Mouse (Mus musculus) c-Kit-positive CD71-positive TER-119-positive erythroid progenitor cells, embryonic 14.5 days (primary cell): ENCODE measurements at regions not wholly inside any gene's neighbourhood (a gene's known extent, or its start where the extent isn't known, plus 50 kb on each side); places are given as distances from the start of the nearest gene placed in this dataset.

Source experiments
- DNase-seq: peaks from one replicate; pipeline ENCODE4 v3.0.0-alpha.2; 2013; ENCODE audit warnings: low spot score

- DNase-seq, result no peak
Measured at GRCm38 (mm10) chr1:72108678-72109077, 103.4 kb downstream of the Mreg start.

DNA sequence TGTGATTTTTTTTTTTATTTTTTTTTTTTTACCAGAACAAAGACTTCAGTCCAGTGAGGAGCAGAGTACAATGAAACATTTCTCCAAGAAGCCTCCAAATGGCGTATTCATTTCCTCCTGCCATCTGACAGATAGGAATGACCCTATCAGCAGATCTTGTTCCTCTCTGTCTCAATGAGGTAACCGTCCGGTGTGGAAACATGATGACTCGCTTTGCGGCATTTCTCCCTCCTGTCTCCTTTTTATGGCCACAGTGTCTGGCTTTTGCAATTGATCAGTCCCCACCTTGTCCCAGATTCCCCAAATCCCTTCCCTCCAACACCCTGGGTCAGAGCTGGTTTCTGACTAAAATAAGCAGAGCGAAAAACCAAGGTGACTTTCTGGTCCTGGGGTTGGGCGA, 105.0 kb downstream of the Mreg start:
- DNase-seq, result no peak

DNA sequence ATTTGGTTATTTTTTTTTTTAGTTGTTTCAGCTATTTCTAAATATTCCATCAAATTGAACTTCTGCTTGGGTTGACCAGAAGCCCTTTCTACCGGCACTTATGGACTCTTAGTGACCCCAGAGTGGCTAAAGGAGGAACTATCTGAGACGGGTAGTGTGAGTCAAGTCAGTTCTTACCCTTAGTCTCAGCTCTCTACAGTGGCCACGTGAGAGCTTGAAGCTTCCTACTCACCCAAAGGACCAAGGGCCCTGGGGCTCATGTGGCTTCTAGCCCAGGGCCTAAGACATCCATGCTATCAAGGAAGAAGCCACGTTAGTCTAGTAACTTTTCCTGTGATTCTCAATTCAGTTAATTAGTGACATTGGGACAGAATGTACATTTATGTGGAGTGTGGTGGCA, 105.5 kb downstream of the Mreg start:
- no peak for DNase-seq

DNA sequence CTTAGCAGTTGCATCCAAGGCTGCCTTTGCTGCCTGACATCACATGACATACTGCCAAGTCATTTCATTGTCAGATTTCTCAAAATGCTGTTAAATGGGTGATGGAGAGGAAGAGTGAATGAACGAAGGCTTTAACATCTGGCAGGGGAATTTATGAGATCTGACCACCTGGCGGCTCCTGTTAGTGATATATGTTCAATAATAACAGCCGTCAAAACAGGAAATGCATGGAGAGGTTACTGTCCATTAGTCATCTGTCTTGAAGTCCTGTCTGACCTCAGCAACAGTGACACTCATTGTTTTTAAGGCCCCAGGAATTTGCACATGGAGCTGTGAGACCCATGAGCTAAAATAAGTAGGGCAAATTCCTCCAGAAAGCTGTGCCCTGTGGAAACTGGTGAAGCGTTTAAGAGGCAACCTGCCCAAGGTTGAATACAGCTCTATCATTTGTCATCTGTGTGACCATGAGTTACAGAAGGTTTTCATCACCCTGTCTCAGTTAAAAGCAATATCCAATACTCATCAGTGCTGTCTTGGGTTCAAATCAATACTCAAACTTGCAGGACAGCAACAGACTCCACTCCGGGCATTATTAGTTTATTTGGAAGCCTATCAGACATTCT, 106.6 kb downstream of the Mreg start:
- DNase-seq, result no peak

GRCm38 (mm10) chr1:72103962-72104361, 108.1 kb downstream of the Mreg start:
- DNase-seq, result no peak

DNA sequence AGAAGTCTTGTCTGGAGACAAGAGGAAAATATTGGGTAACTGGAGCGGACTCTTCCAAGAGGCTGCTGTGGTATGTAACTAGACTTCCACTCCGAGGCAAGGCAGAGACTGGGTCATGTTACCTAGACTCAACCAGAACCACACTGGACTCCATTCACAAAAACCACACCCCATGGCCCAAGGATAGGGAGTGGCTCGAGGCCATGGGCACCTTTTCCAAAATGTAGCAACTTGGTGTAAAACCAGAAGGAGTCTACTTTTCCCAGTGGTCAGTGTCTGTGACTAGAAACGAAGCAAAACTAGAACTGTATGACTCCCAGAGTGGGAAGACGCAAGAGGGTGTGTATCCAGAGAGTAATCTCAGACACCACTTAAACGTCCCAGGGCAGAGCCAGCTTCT, 108.7 kb downstream of the Mreg start:
- DNase-seq, result no peak

- no peak for DNase-seq
Measured at GRCm38 (mm10) chr1:72099447-72099846, 112.7 kb downstream of the Mreg start.

DNA sequence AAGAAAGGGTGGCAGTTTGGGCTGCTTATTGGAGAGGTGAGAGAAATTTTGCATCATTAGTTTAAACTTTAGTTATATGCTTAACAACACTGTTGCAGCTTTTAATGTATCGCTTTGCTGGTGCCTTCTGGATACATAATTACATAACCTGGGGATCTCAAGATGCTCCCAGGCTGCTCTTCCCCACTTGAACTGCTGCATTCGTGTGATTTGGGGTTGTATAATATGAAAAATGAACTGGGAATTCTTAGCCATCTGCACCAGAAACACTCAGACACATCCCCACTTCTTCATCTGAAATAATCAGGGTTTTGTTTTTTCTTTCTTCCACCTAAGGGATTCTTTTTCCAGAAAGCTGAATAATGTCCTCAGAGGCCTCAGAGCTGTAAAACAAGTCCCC, 120.8 kb downstream of the Mreg start:
- DNase-seq, result no peak

- DNase-seq, result no peak
Measured at GRCm38 (mm10) chr1:72085661-72086060, 126.4 kb downstream of the Mreg start.

GRCm38 (mm10) chr1:72084219-72084618, 127.9 kb downstream of the Mreg start:
- no peak for DNase-seq

- no peak for DNase-seq
Measured at GRCm38 (mm10) chr1:72082366-72082765, 129.7 kb downstream of the Mreg start.

DNA sequence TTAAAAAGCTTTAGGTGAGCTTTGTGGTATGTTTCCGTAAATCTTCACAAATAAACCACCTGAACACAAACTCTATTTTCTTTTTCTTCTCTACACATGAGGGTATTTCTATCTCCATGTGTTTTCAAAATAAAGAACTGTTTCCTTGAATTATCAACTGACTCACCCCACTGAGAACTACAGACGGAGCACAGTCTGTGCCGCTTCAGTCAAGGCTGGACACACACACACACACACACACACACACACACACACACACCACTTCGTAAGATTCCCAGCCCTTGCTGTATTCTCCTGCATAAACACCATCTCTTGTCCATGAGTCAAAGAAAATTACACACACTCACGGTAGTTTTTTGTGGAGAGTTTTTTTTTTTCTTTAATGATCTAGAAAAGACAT, 130.3 kb downstream of the Mreg start:
- DNase-seq, result no peak

DNA sequence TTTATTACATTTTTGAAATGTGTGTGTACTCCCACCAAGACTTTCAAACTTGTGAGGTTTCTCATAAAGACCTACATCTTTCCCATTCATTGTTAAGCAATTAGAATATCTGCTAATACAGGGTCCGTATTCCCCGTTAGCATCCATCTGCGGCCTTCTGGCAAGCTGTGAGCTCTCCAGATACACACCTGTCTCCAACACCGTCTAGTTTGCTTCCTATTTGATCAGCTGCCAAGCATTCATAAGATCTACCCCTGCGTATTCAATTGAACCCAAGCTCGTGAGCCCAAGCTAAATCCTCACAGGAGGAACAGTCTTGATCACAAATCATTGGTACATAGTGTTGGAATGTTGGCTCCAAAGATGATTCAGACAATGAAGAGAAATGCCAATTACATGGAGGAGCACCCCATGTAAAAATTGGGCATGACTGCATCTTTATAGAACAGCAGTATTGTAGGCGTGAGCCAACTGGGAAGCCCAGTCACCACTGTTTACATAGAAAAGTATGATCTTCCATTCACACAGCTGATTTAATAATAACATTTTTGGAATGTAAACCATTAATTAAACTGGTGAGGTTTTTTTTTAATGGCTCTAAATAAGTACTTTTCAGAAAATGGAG, 133.1 kb downstream of the Mreg start:
- DNase-seq, result no peak

GRCm38 (mm10) chr1:72076341-72076740, 135.8 kb downstream of the Mreg start:
- DNase-seq, result no peak

DNA sequence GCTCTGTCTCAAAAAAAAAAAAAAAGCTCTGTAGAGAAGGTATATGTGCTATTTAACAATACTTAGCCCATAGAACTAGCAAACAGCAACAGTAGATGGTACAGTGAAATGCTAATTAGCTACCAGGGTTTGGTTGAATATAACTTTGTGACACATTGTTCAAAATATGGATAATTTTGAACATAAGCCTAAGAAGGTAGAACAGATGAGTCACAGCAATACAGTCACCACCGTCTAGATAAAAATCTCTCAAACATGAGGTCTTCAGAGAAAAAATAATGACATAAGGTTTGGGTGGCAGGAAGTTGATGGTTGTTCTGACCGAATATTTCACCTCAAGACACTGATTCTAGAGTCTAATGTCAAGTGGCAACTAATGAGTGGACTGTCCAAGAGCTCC, 136.6 kb downstream of the Mreg start:
- no peak for DNase-seq

DNA sequence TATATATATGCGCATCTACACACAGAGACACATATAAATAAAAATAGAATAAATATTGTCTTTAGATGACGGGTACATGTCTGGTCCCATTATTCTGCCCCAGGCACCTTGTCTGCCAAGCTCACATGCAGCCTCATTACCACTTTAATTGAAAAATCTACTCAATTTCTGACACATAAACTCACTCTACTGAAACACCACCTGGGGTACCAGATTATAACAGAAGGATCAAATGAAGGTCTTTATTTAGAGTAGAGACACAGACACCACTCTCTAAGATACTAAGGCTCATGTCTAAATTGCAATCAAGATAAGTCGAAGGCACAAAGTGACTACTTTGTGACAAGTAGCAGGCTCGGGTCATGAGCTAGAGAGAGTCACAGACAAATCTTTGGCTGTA, 138.9 kb downstream of the Mreg start:
- no peak for DNase-seq

DNA sequence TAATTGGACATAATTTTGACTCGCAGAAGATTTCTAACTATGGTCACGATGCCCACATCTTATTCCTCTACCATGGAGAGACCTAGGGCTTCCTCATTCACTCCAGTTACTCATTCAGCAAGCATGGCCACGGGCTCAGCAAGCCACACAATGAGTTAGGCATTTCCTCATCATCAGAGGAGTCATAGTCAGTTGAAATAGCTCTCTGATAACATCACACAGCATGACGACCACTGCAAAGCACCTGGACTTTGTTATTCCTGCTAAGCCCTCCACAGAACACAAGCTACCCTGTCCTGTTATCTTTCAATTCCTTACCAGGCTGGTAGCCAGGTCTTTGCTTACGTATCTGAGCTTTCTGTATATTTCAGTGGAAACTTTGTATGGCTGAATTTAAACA, 141.6 kb downstream of the Mreg start:
- no peak for DNase-seq

- DNase-seq, result no peak
Measured at GRCm38 (mm10) chr1:72069056-72069455, 143.1 kb downstream of the Mreg start.

DNA sequence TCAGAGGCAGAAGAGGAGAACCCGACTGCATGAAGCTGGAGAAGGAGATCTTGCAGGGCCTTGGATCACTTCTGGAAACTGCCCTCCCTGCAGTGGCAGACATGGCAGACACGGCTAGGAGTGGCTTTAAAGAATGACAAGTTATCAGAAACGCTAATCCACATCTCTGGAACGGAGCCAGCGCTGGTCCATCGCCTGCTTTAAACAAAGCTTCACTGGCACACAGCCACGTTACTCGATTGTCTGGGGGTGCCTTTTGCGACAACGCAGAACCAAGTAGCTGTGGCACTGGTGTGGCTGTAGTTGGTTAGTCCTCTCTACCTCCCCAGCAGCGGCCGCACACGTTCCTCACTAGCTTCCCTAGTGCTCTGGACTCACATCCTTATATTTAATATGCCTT, 147.0 kb downstream of the Mreg start:
- DNase-seq, result no peak

DNA sequence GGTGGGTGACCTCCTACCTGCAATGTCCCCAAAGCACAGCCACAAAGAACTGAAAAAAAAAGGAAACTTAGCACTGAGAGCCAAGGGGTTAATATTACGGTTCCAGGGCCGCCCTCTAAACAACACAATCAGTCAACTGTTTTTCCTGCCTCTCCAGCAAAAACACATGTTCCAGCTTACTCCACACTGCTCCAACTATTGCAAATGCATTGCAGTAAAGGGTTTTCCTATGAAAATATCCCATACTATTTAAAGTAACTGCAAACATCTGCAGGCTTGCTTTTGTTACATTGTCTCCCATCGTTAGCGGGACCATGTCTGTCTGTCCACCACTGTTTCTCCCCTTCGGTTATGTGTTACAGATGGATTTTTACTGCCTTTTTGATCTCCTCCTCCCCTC, 151.7 kb downstream of the Mreg start:
- DNase-seq, result no peak

DNA sequence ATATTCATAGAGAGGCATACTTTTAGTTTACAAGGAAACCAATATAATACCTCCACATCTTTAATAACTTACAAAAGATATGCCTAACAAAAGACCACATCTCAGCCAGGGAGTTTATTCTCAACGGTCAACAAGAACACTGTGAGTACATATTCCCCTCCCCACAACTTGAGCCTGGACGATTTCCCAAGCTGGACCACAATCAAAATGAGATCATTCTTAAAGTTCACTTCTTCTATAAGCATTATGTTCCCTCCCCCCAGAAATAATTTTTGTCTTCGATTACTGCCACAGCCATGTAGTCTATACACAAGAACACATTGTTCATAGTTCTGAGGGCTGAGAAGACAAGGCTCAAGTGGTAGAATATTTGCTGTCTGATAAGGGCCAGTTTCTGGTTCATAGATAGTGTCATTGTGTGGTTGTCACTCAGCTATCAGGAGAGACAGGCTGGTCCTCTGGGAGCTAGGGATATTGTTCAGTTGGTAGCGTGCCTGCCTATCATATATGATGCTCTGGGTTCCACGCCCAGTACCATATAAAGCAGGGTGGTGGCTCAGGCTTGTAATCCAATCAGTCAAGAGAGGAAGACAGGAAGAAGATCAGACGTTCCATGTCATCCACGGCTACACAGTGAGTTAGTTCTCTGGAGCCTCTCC, 153.9 kb downstream of the Mreg start:
- peak; percentile 38 for DNase-seq

GRCm38 (mm10) chr1:72054541-72054940, 157.6 kb downstream of the Mreg start:
- no peak for DNase-seq

DNA sequence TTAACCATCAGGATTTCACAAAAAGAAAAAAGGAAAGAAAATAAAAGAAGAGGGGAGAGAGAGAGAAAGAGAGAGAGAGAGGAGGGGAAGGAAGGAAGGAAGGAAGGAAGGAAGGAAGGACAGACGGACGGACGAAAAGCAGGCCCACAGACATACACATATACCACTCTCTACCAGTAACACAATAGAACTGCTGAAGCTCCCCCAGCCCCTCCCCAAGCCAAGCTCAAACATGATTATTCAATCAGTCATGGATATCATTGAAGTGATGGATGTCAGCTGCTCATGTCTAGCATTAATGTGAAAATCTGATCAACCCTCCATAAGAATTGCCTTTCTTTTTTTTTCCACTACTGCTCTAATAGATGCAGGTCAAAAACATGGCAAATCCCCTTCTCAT, 161.2 kb downstream of the Mreg start:
- DNase-seq, result no peak

GRCm38 (mm10) chr1:72046072-72046471, 166.0 kb downstream of the Mreg start:
- no peak for DNase-seq
